Mouse (Mus musculus): ENCODE results near the gene Gm3015. TPM values are rescaled to one million over a fixed set of nuclear protein-coding genes. Genes with fewer than 3 reads are reported as not detected.

Gene Gm3015
- polyA plus RNA-seq (2012; rRNA removed; ENCODE audit: low replicate concordance), result not detected in 2 replicates

GRCm38 (mm10) chr14:42768721-42769120 is at the start of gene Gm3015:
Gene Gm3015 (minus strand): TSS chr14:42768821.

GRCm38 (mm10) chr14:42797887-42798286 is 29.3 kb upstream of the Gm3015 start, which contains the start of gene Gm10377:
Gene Gm10377 (minus strand): TSS chr14:42797987.

Other genes starting within 250 kb of the Gm3015 start
- not detected in 2 replicates for gene Gm8024, start 244.5 kb downstream of the Gm3015 start, polyA plus RNA-seq (2012; rRNA removed; ENCODE audit: low replicate concordance)
- not detected in 2 replicates for gene Gm17124, start 168.9 kb downstream of the Gm3015 start, polyA plus RNA-seq (2012; rRNA removed; ENCODE audit: low replicate concordance)
- gene Gm3633, start 126.9 kb downstream of the Gm3015 start, polyA plus RNA-seq (2012; rRNA removed; ENCODE audit: low replicate concordance), result not detected in 2 replicates
- not detected in 2 replicates for gene Gm10378, start 112.9 kb downstream of the Gm3015 start, polyA plus RNA-seq (2012; rRNA removed; ENCODE audit: low replicate concordance)
- gene Gm10377, start 29.2 kb upstream of the Gm3015 start, polyA plus RNA-seq (2012; rRNA removed; ENCODE audit: low replicate concordance), result not detected in 2 replicates
- not detected in 2 replicates for gene Gm21977, start 84.7 kb upstream of the Gm3015 start, polyA plus RNA-seq (2012; rRNA removed; ENCODE audit: low replicate concordance)
- gene Gm8082, start 224.8 kb upstream of the Gm3015 start, polyA plus RNA-seq (2012; rRNA removed; ENCODE audit: low replicate concordance), result not detected in 2 replicates
- not detected in 2 replicates for gene Gm10376, start 246.8 kb upstream of the Gm3015 start, polyA plus RNA-seq (2012; rRNA removed; ENCODE audit: low replicate concordance)

Measured in duodenum, adult 2 months (tissue).